Mouse (Mus musculus): ENCODE measurements around the gene Nfix.
A peak's percentile ranks its signal among the peaks of the same experiment; 100 is the strongest.

Gene Nfix

DNA sequence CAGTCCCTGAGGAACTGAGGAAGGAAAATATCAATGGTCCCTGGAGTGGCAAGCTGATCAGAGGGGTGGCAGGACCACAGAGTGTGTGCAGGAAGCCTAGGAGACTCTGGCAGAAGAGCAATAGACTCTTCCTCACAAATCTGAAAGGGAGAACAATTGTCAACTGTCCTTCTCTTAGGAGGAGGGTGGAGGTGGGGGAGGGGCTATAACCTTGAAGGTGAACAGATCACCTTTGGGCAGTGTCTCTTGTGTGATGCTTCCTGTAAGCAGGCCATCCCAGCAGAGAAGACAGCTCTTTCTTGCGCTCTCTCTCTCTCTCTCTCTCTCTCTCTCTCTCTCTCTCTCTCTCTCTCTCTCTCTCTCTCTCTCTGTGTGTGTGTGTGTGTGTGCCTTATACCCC, 23.6 kb downstream of the Nfix start:
- no peak for TF ChIP-seq POU5F1 (IDR thresholded peaks at IDR 0.05; ENCODE audit: borderline replicate concordance, low read length)
- TF ChIP-seq NANOG (IDR thresholded peaks at IDR 0.05; ENCODE audit: borderline replicate concordance, low read length): no peak
- no peak for TF ChIP-seq CTCF (conservative IDR thresholded peaks at IDR 0.05; ENCODE audit: low read length)
- no peaks in the 10 kb centered on the region for H3K36me3 ChIP-seq (ENCODE audit: insufficient read depth, low read length)
- H3K9me3 ChIP-seq (ENCODE audit: low read length): no peaks in the 10 kb centered on the region
- no peak overlapping the region for H3K4me3 ChIP-seq (replicated peaks; ENCODE audit: low read length)
- H3K27me3 ChIP-seq (ENCODE audit: insufficient read depth, low read length): peaks cover 96% of the 10 kb centered on the region
- peaks cover 69% of the 10 kb centered on the region for H3K4me1 ChIP-seq (replicated peaks; ENCODE audit: low read depth, low read length)

DNA sequence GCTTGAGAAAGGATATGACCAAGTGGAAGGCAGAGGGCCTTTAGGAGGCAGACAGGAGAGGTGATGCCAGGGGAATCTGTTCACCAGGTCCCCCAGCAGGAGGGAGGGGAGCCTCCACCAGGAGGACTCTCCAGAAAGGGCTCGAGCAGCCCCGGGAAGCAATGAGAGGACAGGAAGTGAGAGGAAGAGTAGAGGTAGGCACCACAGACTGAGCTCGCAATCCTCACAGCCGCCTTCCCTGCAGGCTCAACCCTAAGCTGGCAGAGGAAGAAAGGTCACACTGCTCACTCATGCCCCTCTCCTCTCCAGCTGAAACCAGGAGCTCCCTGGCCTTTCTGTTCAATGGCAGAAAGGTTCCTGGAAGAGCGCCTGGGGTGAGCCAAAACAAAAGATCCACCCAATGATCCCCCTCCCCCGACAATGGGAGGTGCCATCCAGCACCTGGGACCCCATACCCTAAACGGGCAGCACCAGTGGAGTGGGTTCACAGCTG, 24.5 kb downstream of the Nfix start:
- Histone ChIP-seq H3K36me3 (ENCODE audit: insufficient read depth, low read length) (no peaks in the 10 kb centered on the region), H3K4me1 (replicated peaks; ENCODE audit: low read depth, low read length) (peaks cover 61% of the 10 kb centered on the region), H3K9me3 (ENCODE audit: low read length) (no peaks in the 10 kb centered on the region), H3K27me3 (ENCODE audit: insufficient read depth, low read length) (peaks cover 96% of the 10 kb centered on the region), H3K4me3 (replicated peaks; ENCODE audit: low read length) (peak overlapping the region; percentile 51)
- TF ChIP-seq CTCF (conservative IDR thresholded peaks at IDR 0.05; ENCODE audit: low read length): no peak
- no peak for TF ChIP-seq NANOG (IDR thresholded peaks at IDR 0.05; ENCODE audit: borderline replicate concordance, low read length)
- TF ChIP-seq POU5F1 (IDR thresholded peaks at IDR 0.05; ENCODE audit: borderline replicate concordance, low read length): no peak

DNA sequence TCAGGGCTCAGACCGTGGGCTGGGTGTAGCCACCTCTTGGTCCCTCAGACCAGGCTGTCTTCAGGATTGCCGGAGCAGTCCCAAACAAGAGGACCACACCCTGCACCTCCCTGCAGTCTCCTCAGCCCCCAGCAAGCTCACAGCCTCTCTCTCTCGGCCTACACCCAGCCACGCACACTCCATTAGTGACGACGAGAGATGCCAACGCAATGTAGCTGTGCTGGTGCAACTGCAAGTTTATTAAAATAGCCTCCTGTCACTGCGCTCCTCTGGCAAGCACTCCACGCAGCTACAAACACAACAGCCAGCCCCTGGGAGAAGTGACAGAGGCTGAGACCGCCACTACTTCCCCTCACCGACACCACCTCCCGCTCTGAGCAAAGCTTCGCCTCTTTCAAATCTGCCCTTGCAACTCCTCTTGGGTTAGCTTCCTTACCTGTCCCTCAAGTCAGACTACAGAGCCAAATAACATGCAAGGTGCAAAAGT, 25.0 kb downstream of the Nfix start:
- Histone ChIP-seq H3K4me3 (replicated peaks; ENCODE audit: low read length) (peak overlapping the region; percentile 51), H3K27me3 (ENCODE audit: insufficient read depth, low read length) (peaks cover 97% of the 10 kb centered on the region), H3K4me1 (replicated peaks; ENCODE audit: low read depth, low read length) (peaks cover 57% of the 10 kb centered on the region), H3K9me3 (ENCODE audit: low read length) (no peaks in the 10 kb centered on the region), H3K36me3 (ENCODE audit: insufficient read depth, low read length) (no peaks in the 10 kb centered on the region)
- TF ChIP-seq POU5F1 (IDR thresholded peaks at IDR 0.05; ENCODE audit: borderline replicate concordance, low read length): no peak
- no peak for TF ChIP-seq CTCF (conservative IDR thresholded peaks at IDR 0.05; ENCODE audit: low read length)
- no peak for TF ChIP-seq NANOG (IDR thresholded peaks at IDR 0.05; ENCODE audit: borderline replicate concordance, low read length)

DNA sequence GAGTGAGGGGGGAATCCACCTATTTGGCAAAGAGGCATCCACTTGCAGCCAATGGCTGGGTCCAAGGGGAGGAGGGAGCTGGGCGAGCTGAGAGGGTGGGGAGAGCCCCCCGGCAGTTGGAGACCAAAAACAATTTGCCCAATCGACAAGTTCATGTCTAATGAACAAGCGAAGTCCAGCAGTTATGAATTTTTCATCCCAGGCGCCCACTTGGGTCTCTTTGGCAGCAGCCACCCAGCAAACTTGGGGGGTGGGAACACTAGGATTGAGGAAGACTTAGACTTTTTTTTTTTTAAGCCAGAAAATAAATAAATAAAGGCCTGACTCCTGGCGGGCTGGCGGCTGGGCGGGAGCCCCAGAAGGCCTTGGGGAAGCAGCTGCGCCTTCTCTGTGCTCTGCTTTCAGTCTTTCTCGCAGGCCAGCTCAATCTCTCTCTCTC, 25.7 kb downstream of the Nfix start:
- H3K4me1 ChIP-seq (replicated peaks; ENCODE audit: low read depth, low read length): peaks cover 51% of the 10 kb centered on the region
- no peaks in the 10 kb centered on the region for H3K9me3 ChIP-seq (ENCODE audit: low read length)
- no peak for TF ChIP-seq POU5F1 (IDR thresholded peaks at IDR 0.05; ENCODE audit: borderline replicate concordance, low read length)
- TF ChIP-seq CTCF (conservative IDR thresholded peaks at IDR 0.05; ENCODE audit: low read length): no peak
- TF ChIP-seq NANOG (IDR thresholded peaks at IDR 0.05; ENCODE audit: borderline replicate concordance, low read length): no peak
- peaks cover 96% of the 10 kb centered on the region for H3K27me3 ChIP-seq (ENCODE audit: insufficient read depth, low read length)
- H3K4me3 ChIP-seq (replicated peaks; ENCODE audit: low read length): no peak overlapping the region
- H3K36me3 ChIP-seq (ENCODE audit: insufficient read depth, low read length): no peaks in the 10 kb centered on the region

DNA sequence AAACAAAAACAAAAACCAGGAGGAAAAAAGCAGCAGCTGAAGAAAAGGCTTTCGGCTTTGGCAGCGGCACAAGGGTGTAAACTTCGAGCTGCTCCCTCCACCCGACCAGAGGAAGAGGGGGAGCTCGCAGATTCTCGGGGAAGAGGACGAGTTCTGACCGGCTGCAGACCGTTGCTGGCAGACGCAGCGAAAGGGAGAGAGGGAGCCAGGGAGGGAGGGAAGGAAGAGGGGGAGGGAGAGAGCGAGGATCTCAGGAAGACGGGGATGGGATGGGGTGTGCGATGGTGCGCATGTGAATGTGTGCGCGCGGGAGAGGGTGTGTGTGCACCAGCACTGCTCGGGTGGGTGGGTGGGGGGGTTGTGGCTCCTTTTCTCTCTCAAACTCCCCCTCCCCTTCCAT, 26.3 kb downstream of the Nfix start:
- peaks cover 50% of the 10 kb centered on the region for H3K4me1 ChIP-seq (replicated peaks; ENCODE audit: low read depth, low read length)
- H3K9me3 ChIP-seq (ENCODE audit: low read length): no peaks in the 10 kb centered on the region
- H3K27me3 ChIP-seq (ENCODE audit: insufficient read depth, low read length): peaks cover 96% of the 10 kb centered on the region
- no peaks in the 10 kb centered on the region for H3K36me3 ChIP-seq (ENCODE audit: insufficient read depth, low read length)
- TF ChIP-seq POU5F1 (IDR thresholded peaks at IDR 0.05; ENCODE audit: borderline replicate concordance, low read length) (no peak), NANOG (IDR thresholded peaks at IDR 0.05; ENCODE audit: borderline replicate concordance, low read length) (no peak), CTCF (conservative IDR thresholded peaks at IDR 0.05; ENCODE audit: low read length) (no peak)
- H3K4me3 ChIP-seq (replicated peaks; ENCODE audit: low read length): 0 out of 2 replicates have a peak overlapping the region, but pooled peaks have one; percentile 35

DNA sequence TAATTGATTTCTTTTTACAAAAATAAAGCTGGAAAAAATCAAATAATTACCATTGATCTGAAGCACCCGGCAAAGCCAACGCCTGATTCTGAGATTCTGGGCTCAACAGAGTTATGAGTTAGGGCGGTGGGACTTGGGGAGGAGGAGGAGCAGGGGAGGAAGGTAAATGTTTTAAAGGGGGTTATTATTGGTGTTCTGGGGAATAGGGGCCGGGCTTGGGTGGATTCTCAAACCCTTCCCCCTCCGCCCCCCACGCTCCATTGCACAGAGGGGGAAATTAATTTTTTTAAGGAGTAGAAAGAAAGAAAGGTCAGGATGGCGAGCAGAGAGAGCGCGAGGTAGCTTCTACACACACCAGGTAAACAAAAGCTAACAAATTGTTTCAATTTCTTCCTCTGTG, 26.8 kb downstream of the Nfix start:
- H3K4me1 ChIP-seq (replicated peaks; ENCODE audit: low read depth, low read length): peaks cover 49% of the 10 kb centered on the region
- no peak for TF ChIP-seq NANOG (IDR thresholded peaks at IDR 0.05; ENCODE audit: borderline replicate concordance, low read length)
- H3K36me3 ChIP-seq (ENCODE audit: insufficient read depth, low read length): no peaks in the 10 kb centered on the region

DNA sequence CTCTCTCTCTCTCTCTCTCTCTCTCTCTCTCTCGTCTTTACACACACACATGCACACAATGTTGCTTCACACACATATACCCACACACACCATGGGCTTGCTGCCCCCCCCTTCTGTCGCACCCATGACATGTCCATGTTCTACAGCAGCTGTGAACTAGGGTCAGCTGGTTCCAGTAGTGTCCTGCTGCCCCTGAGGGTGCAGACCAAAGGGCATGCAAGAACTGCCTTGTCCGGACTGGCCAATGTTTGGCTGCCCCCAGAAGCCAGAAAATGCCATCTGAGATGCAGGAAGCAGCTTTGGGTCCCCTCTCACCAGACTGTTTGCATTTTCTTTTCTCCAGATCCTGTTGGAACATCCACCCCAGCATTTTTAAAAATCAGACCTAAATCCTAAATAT, 27.5 kb downstream of the Nfix start:
- TF ChIP-seq POU5F1 (IDR thresholded peaks at IDR 0.05; ENCODE audit: borderline replicate concordance, low read length): no peak
- TF ChIP-seq CTCF (conservative IDR thresholded peaks at IDR 0.05; ENCODE audit: low read length): no peak
- no peak for TF ChIP-seq NANOG (IDR thresholded peaks at IDR 0.05; ENCODE audit: borderline replicate concordance, low read length)
- Histone ChIP-seq H3K4me3 (replicated peaks; ENCODE audit: low read length) (no peak overlapping the region), H3K9me3 (ENCODE audit: low read length) (no peaks in the 10 kb centered on the region), H3K4me1 (replicated peaks; ENCODE audit: low read depth, low read length) (peaks cover 47% of the 10 kb centered on the region), H3K27me3 (ENCODE audit: insufficient read depth, low read length) (peaks cover 96% of the 10 kb centered on the region), H3K36me3 (ENCODE audit: insufficient read depth, low read length) (no peaks in the 10 kb centered on the region)

More for the DNA sequence above, 26.8 kb downstream of the Nfix start:
- no peaks in the 10 kb centered on the region for H3K9me3 ChIP-seq (ENCODE audit: low read length)
- H3K4me3 ChIP-seq (replicated peaks; ENCODE audit: low read length): no peak overlapping the region
- peaks cover 96% of the 10 kb centered on the region for H3K27me3 ChIP-seq (ENCODE audit: insufficient read depth, low read length)

DNA sequence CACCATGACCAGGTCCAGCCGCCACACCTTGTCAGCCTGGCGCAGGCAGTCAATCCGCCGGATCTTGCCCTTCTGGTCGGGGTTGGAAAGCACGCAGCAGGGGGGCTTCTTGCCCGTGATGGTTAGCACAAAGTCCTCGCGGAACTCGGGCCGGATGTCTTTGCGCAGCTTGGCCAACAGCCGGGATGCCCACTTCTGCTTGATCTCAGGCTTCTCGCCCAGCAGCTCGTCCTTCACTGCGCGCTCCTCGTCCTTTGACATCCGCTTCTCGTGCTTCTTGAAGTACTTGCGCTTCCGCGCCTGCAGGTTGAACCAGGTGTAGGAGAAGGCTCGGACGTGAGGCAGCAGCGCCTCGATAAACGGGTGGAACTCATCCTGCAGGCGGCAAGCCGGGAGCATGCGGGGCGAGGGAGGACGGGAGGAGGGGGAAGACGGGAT, 28.2 kb downstream of the Nfix start:
- Histone ChIP-seq H3K9me3 (ENCODE audit: low read length) (no peaks in the 10 kb centered on the region), H3K36me3 (ENCODE audit: insufficient read depth, low read length) (no peaks in the 10 kb centered on the region), H3K27me3 (ENCODE audit: insufficient read depth, low read length) (peaks cover 96% of the 10 kb centered on the region), H3K4me1 (replicated peaks; ENCODE audit: low read depth, low read length) (peaks cover 41% of the 10 kb centered on the region), H3K4me3 (replicated peaks; ENCODE audit: low read length) (peak overlapping the region; percentile 37; the same call in 1 of the 2 replicates)
- TF ChIP-seq NANOG (IDR thresholded peaks at IDR 0.05; ENCODE audit: borderline replicate concordance, low read length) (no peak), CTCF (conservative IDR thresholded peaks at IDR 0.05; ENCODE audit: low read length) (no peak), POU5F1 (IDR thresholded peaks at IDR 0.05; ENCODE audit: borderline replicate concordance, low read length) (no peak)
